Mouse (Mus musculus): ENCODE results near the gene Fkbp1a. TPM values are rescaled to one million over a fixed set of nuclear protein-coding genes. Genes with fewer than 3 reads are reported as not detected.

Gene Fkbp1a
- polyA plus RNA-seq, 1 experiment from 2014 or later: 534 TPM

GRCm38 (mm10) chr2:151513525-151514285 is 28.6 kb upstream of the Fkbp1a start:
- no peak overlapping the region for H3K4me2 ChIP-seq (ENCODE audit: low read length)
- no peaks in the 10 kb centered on the region for H3K27me3 ChIP-seq (ENCODE audit: insufficient read depth, low read length)
- H3K4me3 ChIP-seq (replicated peaks; ENCODE audit: low read depth, low read length): no peak overlapping the region
- ATAC-seq (replicated peaks; ENCODE audit: low FRiP score, low read depth): no peak
- 85% methylated on average over 3 of the region's 3 CpGs for WGBS
- H3K4me1 ChIP-seq (replicated peaks; ENCODE audit: insufficient read depth, low read length): no peaks in the 10 kb centered on the region
- TF ChIP-seq CTCF (IDR thresholded peaks at IDR 0.05; ENCODE audit: low read depth): peak; percentile 42; the same call in 1 of the 2 replicates
- H3K9me3 ChIP-seq (replicated peaks; ENCODE audit: low read length): no peaks in the 10 kb centered on the region
- H3K9ac ChIP-seq (ENCODE audit: low read depth, low read length): no peak overlapping the region
- peaks cover 55% of the 10 kb centered on the region for H3K36me3 ChIP-seq (ENCODE audit: insufficient read depth, low read length)
- H3K27ac ChIP-seq: no peak overlapping the region
- peak; percentile 28 for DNase-seq (ENCODE audit: low spot score)

GRCm38 (mm10) chr2:151519000-151519399 is 23.3 kb upstream of the Fkbp1a start:
- no peak overlapping the region for H3K27ac ChIP-seq
- no peak overlapping the region for H3K4me3 ChIP-seq (replicated peaks; ENCODE audit: low read depth, low read length)
- DNase-seq (ENCODE audit: low spot score) (peak; percentile 36), ATAC-seq (replicated peaks; ENCODE audit: low FRiP score, low read depth) (no peak)
- 82% methylated on average over 2 of the region's 2 CpGs for WGBS
- peak; percentile 25; the same call in 1 of the 2 replicates for TF ChIP-seq CTCF (IDR thresholded peaks at IDR 0.05; ENCODE audit: low read depth)
- H3K9ac ChIP-seq (ENCODE audit: low read depth, low read length): no peak overlapping the region
- no peak overlapping the region for H3K4me2 ChIP-seq (ENCODE audit: low read length)
- 0 out of 2 replicates have a peak, but pooled peaks cover 24% of the 10 kb centered on the region for H3K36me3 ChIP-seq (ENCODE audit: insufficient read depth, low read length)
- H3K4me1 ChIP-seq (replicated peaks; ENCODE audit: insufficient read depth, low read length): no peaks in the 10 kb centered on the region
- H3K9me3 ChIP-seq (replicated peaks; ENCODE audit: low read length): no peaks in the 10 kb centered on the region
- H3K27me3 ChIP-seq (ENCODE audit: insufficient read depth, low read length): no peaks in the 10 kb centered on the region

- WGBS: 49% methylated on average over 4 of the region's 4 CpGs
- Histone ChIP-seq H3K4me1 (replicated peaks; ENCODE audit: insufficient read depth, low read length) (no peaks in the 10 kb centered on the region), H3K4me2 (ENCODE audit: low read length) (no peak overlapping the region), H3K9me3 (replicated peaks; ENCODE audit: low read length) (no peaks in the 10 kb centered on the region), H3K4me3 (replicated peaks; ENCODE audit: low read depth, low read length) (no peak overlapping the region), H3K27me3 (ENCODE audit: insufficient read depth, low read length) (no peaks in the 10 kb centered on the region), H3K27ac (no peak overlapping the region), H3K36me3 (ENCODE audit: insufficient read depth, low read length) (0 out of 2 replicates have a peak, but pooled peaks cover 6% of the 10 kb centered on the region), H3K9ac (ENCODE audit: low read depth, low read length) (no peak overlapping the region)
- no peak for ATAC-seq (replicated peaks; ENCODE audit: low FRiP score, low read depth)
- DNase-seq (ENCODE audit: low spot score): no peak
- no peak for TF ChIP-seq CTCF (IDR thresholded peaks at IDR 0.05; ENCODE audit: low read depth)
Measured at GRCm38 (mm10) chr2:151524324-151525041, 17.8 kb upstream of the Fkbp1a start.

- DNase-seq (ENCODE audit: low spot score) (no peak), ATAC-seq (replicated peaks; ENCODE audit: low FRiP score, low read depth) (no peak)
- no peaks in the 10 kb centered on the region for H3K4me1 ChIP-seq (replicated peaks; ENCODE audit: insufficient read depth, low read length)
- H3K9ac ChIP-seq (ENCODE audit: low read depth, low read length): no peak overlapping the region
- no peaks in the 10 kb centered on the region for H3K9me3 ChIP-seq (replicated peaks; ENCODE audit: low read length)
- no peak overlapping the region for H3K27ac ChIP-seq
- no peak for TF ChIP-seq CTCF (IDR thresholded peaks at IDR 0.05; ENCODE audit: low read depth)
- 64% methylated on average over 2 of the region's 2 CpGs for WGBS
- H3K4me2 ChIP-seq (ENCODE audit: low read length): no peak overlapping the region
- no peak overlapping the region for H3K4me3 ChIP-seq (replicated peaks; ENCODE audit: low read depth, low read length)
- 0 out of 2 replicates have a peak, but pooled peaks cover 3% of the 10 kb centered on the region for H3K36me3 ChIP-seq (ENCODE audit: insufficient read depth, low read length)
- no peaks in the 10 kb centered on the region for H3K27me3 ChIP-seq (ENCODE audit: insufficient read depth, low read length)
Measured at GRCm38 (mm10) chr2:151525520-151525919, 16.8 kb upstream of the Fkbp1a start.

GRCm38 (mm10) chr2:151528066-151528465 is 14.2 kb upstream of the Fkbp1a start:
- Histone ChIP-seq H3K9me3 (replicated peaks; ENCODE audit: low read length) (no peaks in the 10 kb centered on the region), H3K4me1 (replicated peaks; ENCODE audit: insufficient read depth, low read length) (no peaks in the 10 kb centered on the region), H3K4me2 (ENCODE audit: low read length) (no peak overlapping the region), H3K27me3 (ENCODE audit: insufficient read depth, low read length) (no peaks in the 10 kb centered on the region), H3K27ac (no peak overlapping the region), H3K4me3 (replicated peaks; ENCODE audit: low read depth, low read length) (no peak overlapping the region), H3K9ac (ENCODE audit: low read depth, low read length) (no peak overlapping the region), H3K36me3 (ENCODE audit: insufficient read depth, low read length) (no peaks in the 10 kb centered on the region)
- 80% methylated on average over 1 of the region's 1 CpGs for WGBS
- TF ChIP-seq CTCF (IDR thresholded peaks at IDR 0.05; ENCODE audit: low read depth): no peak
- DNase-seq (ENCODE audit: low spot score): no peak
- ATAC-seq (replicated peaks; ENCODE audit: low FRiP score, low read depth): no peak

- H3K36me3 ChIP-seq (ENCODE audit: insufficient read depth, low read length): no peaks in the 10 kb centered on the region
- TF ChIP-seq CTCF (IDR thresholded peaks at IDR 0.05; ENCODE audit: low read depth): no peak
- no peak overlapping the region for H3K4me3 ChIP-seq (replicated peaks; ENCODE audit: low read depth, low read length)
- no peaks in the 10 kb centered on the region for H3K27me3 ChIP-seq (ENCODE audit: insufficient read depth, low read length)
- no peak for DNase-seq (ENCODE audit: low spot score)
- no peak overlapping the region for H3K4me2 ChIP-seq (ENCODE audit: low read length)
- no peak for ATAC-seq (replicated peaks; ENCODE audit: low FRiP score, low read depth)
- H3K9me3 ChIP-seq (replicated peaks; ENCODE audit: low read length): no peaks in the 10 kb centered on the region
- no peak overlapping the region for H3K9ac ChIP-seq (ENCODE audit: low read depth, low read length)
- no peaks in the 10 kb centered on the region for H3K4me1 ChIP-seq (replicated peaks; ENCODE audit: insufficient read depth, low read length)
- no peak overlapping the region for H3K27ac ChIP-seq
Measured at GRCm38 (mm10) chr2:151529169-151529568, 13.1 kb upstream of the Fkbp1a start.

Data from kidney, postnatal 0 days (tissue).